Mouse (Mus musculus) lung, postnatal 14 days (tissue): Measurements from ENCODE around the gene Znfx1.

Source experiments
- DNase-seq: peaks from one replicate; pipeline ENCODE4 v3.0.0; 2021

Znfx1 gene

GRCm38 (mm10) chr2:167071641-167072601 is 9.1 kb upstream of the Znfx1 start:
- peak; percentile 98 for DNase-seq

- no peak for DNase-seq
Observed at GRCm38 (mm10) chr2:167071266-167071640, 8.4 kb upstream of the Znfx1 start.

GRCm38 (mm10) chr2:167070341-167070740 is 7.5 kb upstream of the Znfx1 start:
- no peak for DNase-seq

- no peak for DNase-seq
Observed at GRCm38 (mm10) chr2:167067575-167067974, 4.8 kb upstream of the Znfx1 start.

- no peak for DNase-seq
Observed at GRCm38 (mm10) chr2:167066528-167067516, 4.0 kb upstream of the Znfx1 start.

GRCm38 (mm10) chr2:167066031-167066430 is 3.2 kb upstream of the Znfx1 start:
- no peak for DNase-seq

- DNase-seq = no peak
Observed at GRCm38 (mm10) chr2:167064601-167065295, 1.9 kb upstream of the Znfx1 start.

GRCm38 (mm10) chr2:167063906-167064496 is 1.2 kb upstream of the Znfx1 start:
- no peak for DNase-seq

- peak; percentile 95 for DNase-seq
Observed at GRCm38 (mm10) chr2:167062497-167062911, 311 bp downstream of the Znfx1 start.

- no peak for DNase-seq
Observed at GRCm38 (mm10) chr2:167061381-167062034, 1.3 kb downstream of the Znfx1 start.

GRCm38 (mm10) chr2:167060761-167061160 is 2.1 kb downstream of the Znfx1 start:
- DNase-seq = no peak

GRCm38 (mm10) chr2:167060360-167060759 is 2.5 kb downstream of the Znfx1 start:
- no peak for DNase-seq

GRCm38 (mm10) chr2:167059960-167060359 is 2.9 kb downstream of the Znfx1 start:
- no peak for DNase-seq

GRCm38 (mm10) chr2:167059536-167059935 is 3.3 kb downstream of the Znfx1 start:
- no peak for DNase-seq

GRCm38 (mm10) chr2:167058814-167059387 is 3.9 kb downstream of the Znfx1 start:
- DNase-seq = no peak

- no peak for DNase-seq
Observed at GRCm38 (mm10) chr2:167058201-167058600, 4.6 kb downstream of the Znfx1 start.

GRCm38 (mm10) chr2:167056942-167057323 is 5.9 kb downstream of the Znfx1 start:
- DNase-seq = no peak

- no peak for DNase-seq
Observed at GRCm38 (mm10) chr2:167056210-167056941, 6.4 kb downstream of the Znfx1 start.

GRCm38 (mm10) chr2:167055386-167055785 is 7.4 kb downstream of the Znfx1 start:
- DNase-seq = peak; percentile 53

GRCm38 (mm10) chr2:167053127-167053844 is 9.5 kb downstream of the Znfx1 start:
- DNase-seq = no peak
